Mouse (Mus musculus): Measurements from ENCODE around the gene Cox8c. TPM values are rescaled to one million over a fixed set of nuclear protein-coding genes. Genes with fewer than 3 reads are reported as not detected.

The Cox8c gene
- polyA plus RNA-seq, 1 experiment from 2014 or later: not detected

GRCm38 (mm10) chr12:102929764-102930163 is 30.6 kb downstream of the Cox8c start:
- H3K4me2 ChIP-seq: no peak overlapping the region
- WGBS: 65% methylated on average over 4 of the region's 4 CpGs
- no peak overlapping the region for H3K9ac ChIP-seq
- H3K27me3 ChIP-seq: no peaks in the 10 kb centered on the region
- H3K4me3 ChIP-seq: no peak overlapping the region
- no peak for ATAC-seq (ENCODE audit: insufficient number of reproducible peaks, low FRiP score, low TSS enrichment, low read depth)
- no peaks in the 10 kb centered on the region for H3K36me3 ChIP-seq
- H3K27ac ChIP-seq: no peak overlapping the region
- H3K4me1 ChIP-seq: no peaks in the 10 kb centered on the region
- H3K9me3 ChIP-seq: no peaks in the 10 kb centered on the region

- Histone ChIP-seq H3K4me1 (no peaks in the 10 kb centered on the region), H3K4me2 (no peak overlapping the region), H3K27me3 (no peaks in the 10 kb centered on the region), H3K36me3 (no peaks in the 10 kb centered on the region), H3K27ac (no peak overlapping the region), H3K4me3 (no peak overlapping the region), H3K9ac (no peak overlapping the region), H3K9me3 (no peaks in the 10 kb centered on the region)
- 67% methylated on average over 1 of the region's 1 CpGs for WGBS
- ATAC-seq (ENCODE audit: insufficient number of reproducible peaks, low FRiP score, low TSS enrichment, low read depth): no peak
These were observed 31.2 kb downstream of the Cox8c start for GRCm38 (mm10) chr12:102930335-102930734.

- 85% methylated on average over 7 of the region's 7 CpGs for WGBS
- no peak overlapping the region for H3K4me2 ChIP-seq
- H3K4me3 ChIP-seq: no peak overlapping the region
- no peaks in the 10 kb centered on the region for H3K27me3 ChIP-seq
- ATAC-seq (ENCODE audit: insufficient number of reproducible peaks, low FRiP score, low TSS enrichment, low read depth): no peak
- H3K9me3 ChIP-seq: no peaks in the 10 kb centered on the region
- H3K9ac ChIP-seq: no peak overlapping the region
- H3K27ac ChIP-seq: no peak overlapping the region
- no peaks in the 10 kb centered on the region for H3K4me1 ChIP-seq
- no peaks in the 10 kb centered on the region for H3K36me3 ChIP-seq
These were observed 31.7 kb downstream of the Cox8c start for GRCm38 (mm10) chr12:102930789-102931188.

- 38% methylated on average over 1 of the region's 1 CpGs for WGBS
- H3K4me2 ChIP-seq: no peak overlapping the region
- H3K4me3 ChIP-seq: no peak overlapping the region
- ATAC-seq (ENCODE audit: insufficient number of reproducible peaks, low FRiP score, low TSS enrichment, low read depth): no peak
- no peaks in the 10 kb centered on the region for H3K4me1 ChIP-seq
- H3K27me3 ChIP-seq: no peaks in the 10 kb centered on the region
- no peaks in the 10 kb centered on the region for H3K36me3 ChIP-seq
- H3K27ac ChIP-seq: no peak overlapping the region
- no peaks in the 10 kb centered on the region for H3K9me3 ChIP-seq
- H3K9ac ChIP-seq: no peak overlapping the region
These were observed 36.8 kb downstream of the Cox8c start for GRCm38 (mm10) chr12:102935892-102936291.

- H3K27ac ChIP-seq: no peak overlapping the region
- H3K4me3 ChIP-seq: no peak overlapping the region
- H3K4me1 ChIP-seq: peaks cover 13% of the 10 kb centered on the region
- H3K27me3 ChIP-seq: peaks cover 28% of the 10 kb centered on the region
- no peak overlapping the region for H3K9ac ChIP-seq
- no peak overlapping the region for H3K4me2 ChIP-seq
- no peaks in the 10 kb centered on the region for H3K9me3 ChIP-seq
- 79% methylated on average over 1 of the region's 1 CpGs for WGBS
- ATAC-seq (ENCODE audit: insufficient number of reproducible peaks, low FRiP score, low TSS enrichment, low read depth): no peak
- H3K36me3 ChIP-seq: no peaks in the 10 kb centered on the region
These were observed 46.5 kb downstream of the Cox8c start for GRCm38 (mm10) chr12:102945571-102945970.

- 23% methylated on average over 10 of the region's 10 CpGs for WGBS
These were observed 48.7 kb downstream of the Cox8c start for GRCm38 (mm10) chr12:102947826-102948225.

GRCm38 (mm10) chr12:102948778-102949394 is 49.8 kb downstream of the Cox8c start, which contains the start of gene Unc79:
TSS of gene Unc79 (plus strand) at chr12:102948859.
- no peak within 1 kb of the TSS for H3K27ac ChIP-seq
- 0 out of 2 replicates have a peak within 1 kb of the TSS, but pooled peaks have one; percentile 14 for H3K9ac ChIP-seq
- H3K4me3 ChIP-seq: peak within 1 kb of the TSS; percentile 47
- under 1% methylated on average over 48 of the region's 48 CpGs for WGBS
- no peaks in the 10 kb centered on the region for H3K36me3 ChIP-seq
- peaks cover 13% of the 10 kb centered on the region for H3K4me1 ChIP-seq
- H3K4me2 ChIP-seq: peak within 1 kb of the TSS; percentile 91
- no peaks in the 10 kb centered on the region for H3K9me3 ChIP-seq
- no peak for ATAC-seq (ENCODE audit: insufficient number of reproducible peaks, low FRiP score, low TSS enrichment, low read depth)
- H3K27me3 ChIP-seq: peaks cover 28% of the 10 kb centered on the region

More at GRCm38 (mm10) chr12:102947826-102948225, 48.7 kb downstream of the Cox8c start:
- Histone ChIP-seq H3K27me3 (peaks cover 28% of the 10 kb centered on the region), H3K4me2 (no peak overlapping the region), H3K9me3 (no peaks in the 10 kb centered on the region), H3K27ac (no peak overlapping the region), H3K4me1 (peaks cover 13% of the 10 kb centered on the region), H3K4me3 (no peak overlapping the region), H3K36me3 (no peaks in the 10 kb centered on the region), H3K9ac (no peak overlapping the region)
- no peak for ATAC-seq (ENCODE audit: insufficient number of reproducible peaks, low FRiP score, low TSS enrichment, low read depth)

GRCm38 (mm10) chr12:102949395-102950208 is 50.5 kb downstream of the Cox8c start:
- Histone ChIP-seq H3K4me1 (peaks cover 13% of the 10 kb centered on the region), H3K4me3 (peak overlapping the region; percentile 47), H3K4me2 (peak overlapping the region; percentile 91), H3K9ac (no peak overlapping the region), H3K27me3 (peaks cover 28% of the 10 kb centered on the region), H3K27ac (no peak overlapping the region), H3K9me3 (no peaks in the 10 kb centered on the region), H3K36me3 (no peaks in the 10 kb centered on the region)
- no peak for ATAC-seq (ENCODE audit: insufficient number of reproducible peaks, low FRiP score, low TSS enrichment, low read depth)
- under 1% methylated on average over 41 of the region's 42 CpGs for WGBS

Other genes with a start within 250 kb of the Cox8c start
- gene Itpk1, start 194.4 kb upstream of the Cox8c start, polyA plus RNA-seq (2015; fragmentation: Nextera tagmentation; extraction: Ambion mirVana): 10.1 and 10.9 TPM in 2 replicates
- 21.7 and 21.8 TPM in 2 replicates for gene Moap1, start 155.7 kb upstream of the Cox8c start, polyA plus RNA-seq (2015; fragmentation: Nextera tagmentation; extraction: Ambion mirVana)
- 9.2 and 9.4 TPM in 2 replicates for gene Tmem251, start 155.6 kb upstream of the Cox8c start, polyA plus RNA-seq (2015; fragmentation: Nextera tagmentation; extraction: Ambion mirVana)
- gene Gm28051, start 141.6 kb upstream of the Cox8c start, polyA plus RNA-seq (2015; fragmentation: Nextera tagmentation; extraction: Ambion mirVana): not detected in 2 replicates
- gene Gon7, start 141.5 kb upstream of the Cox8c start, polyA plus RNA-seq (2015; fragmentation: Nextera tagmentation; extraction: Ambion mirVana): 19.7 and 20.6 TPM in 2 replicates
- gene Ubr7, start 141.3 kb upstream of the Cox8c start, polyA plus RNA-seq (2015; fragmentation: Nextera tagmentation; extraction: Ambion mirVana): 38.3 and 41.5 TPM in 2 replicates
- 22.4 and 23.6 TPM in 2 replicates for gene Gm20604, start 140.6 kb upstream of the Cox8c start, polyA plus RNA-seq (2015; fragmentation: Nextera tagmentation; extraction: Ambion mirVana)
- gene Btbd7, start 20.8 kb upstream of the Cox8c start, polyA plus RNA-seq (2015; fragmentation: Nextera tagmentation; extraction: Ambion mirVana): 14.5 and 18.7 TPM in 2 replicates
- 0.30 and 0.31 TPM in 2 replicates for gene Unc79, start 49.5 kb downstream of the Cox8c start, polyA plus RNA-seq (2015; fragmentation: Nextera tagmentation; extraction: Ambion mirVana)